Mouse (Mus musculus): ENCODE measurements around the gene Gm26566. TPM values are rescaled to one million over a fixed set of nuclear protein-coding genes. Genes with fewer than 3 reads are reported as not detected.
"Not testable (repeated sequence)": the region's sequence is repeated elsewhere in the genome, so short reads cannot be mapped to it uniquely, and the experiment has no call there.

The Gm26566 gene
- polyA plus RNA-seq, 1 experiment from 2014 or later: 2.0 TPM

- H3K9me3 ChIP-seq (replicated peaks; ENCODE audit: control insufficient read depth, low read length); H3K27ac ChIP-seq (ENCODE audit: low read depth, low read length); ATAC-seq; H3K4me2 ChIP-seq (ENCODE audit: low read length); DNase-seq (ENCODE audit: low spot score); H3K36me3 ChIP-seq (ENCODE audit: control insufficient read depth, insufficient read depth, low read length); H3K27me3 ChIP-seq (replicated peaks; ENCODE audit: control insufficient read depth, insufficient read depth, low read length); H3K9ac ChIP-seq (ENCODE audit: low read length); H3K4me3 ChIP-seq (ENCODE audit: low read depth, low read length); H3K4me1 ChIP-seq (ENCODE audit: control insufficient read depth, insufficient read depth, low read length): not testable (repeated sequence)
- 62% methylated on average over 9 of the region's 9 CpGs for WGBS
These were observed 40.7 kb downstream of the Gm26566 start for GRCm38 (mm10) chr4:88762341-88762740.

DNA sequence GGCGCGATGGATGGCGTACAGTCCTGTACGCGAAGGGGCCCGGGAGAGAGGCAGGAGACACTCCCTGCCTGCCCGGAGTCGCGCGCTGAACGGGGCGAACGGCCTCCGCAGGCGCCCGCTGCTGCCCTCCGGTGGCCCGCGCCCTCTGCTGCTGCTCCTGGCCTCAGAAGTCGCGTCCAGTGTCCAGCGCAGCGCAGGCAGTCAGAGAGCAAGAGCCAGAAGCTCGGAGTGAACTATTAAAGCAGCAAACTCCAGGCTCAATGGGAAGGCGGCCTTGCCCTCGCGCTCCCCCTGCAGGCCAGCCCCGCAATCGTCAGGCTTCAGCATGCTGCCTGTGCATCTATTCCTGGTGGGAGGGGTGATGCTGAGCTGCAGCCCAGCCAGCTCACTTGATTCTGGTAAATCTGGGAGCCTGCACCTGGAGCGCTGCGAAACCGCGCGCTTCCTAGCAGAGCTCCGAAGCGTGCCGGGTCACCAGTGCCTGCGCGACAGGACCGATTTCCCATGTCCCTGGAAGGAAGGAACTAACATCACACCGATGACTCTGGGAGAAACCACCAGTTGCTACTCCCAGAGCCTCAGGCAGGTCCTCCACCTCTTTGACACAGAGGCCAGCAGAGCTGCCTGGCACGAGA, 41.9 kb downstream of the Gm26566 start:
- H3K4me3 ChIP-seq (ENCODE audit: low read depth, low read length): peak overlapping the region; percentile 24
- not testable (repeated sequence) for ATAC-seq

More for the DNA sequence above, 41.9 kb downstream of the Gm26566 start:
- not testable (repeated sequence) for H3K4me1 ChIP-seq (ENCODE audit: control insufficient read depth, insufficient read depth, low read length); H3K27me3 ChIP-seq (replicated peaks; ENCODE audit: control insufficient read depth, insufficient read depth, low read length); H3K27ac ChIP-seq (ENCODE audit: low read depth, low read length); H3K9me3 ChIP-seq (replicated peaks; ENCODE audit: control insufficient read depth, low read length); H3K36me3 ChIP-seq (ENCODE audit: control insufficient read depth, insufficient read depth, low read length); H3K9ac ChIP-seq (ENCODE audit: low read length)
- peak; percentile 61 for DNase-seq (ENCODE audit: low spot score)
- peak overlapping the region; percentile 51 for H3K4me2 ChIP-seq (ENCODE audit: low read length)
- 3% methylated on average over 24 of the region's 42 CpGs for WGBS

Other genes with a start within 250 kb of the Gm26566 start
- gene Ifnb1, start 199.0 kb upstream of the Gm26566 start, polyA plus RNA-seq (2014; fragmentation: Nextera tagmentation; extraction: Ambion mirVana): not detected in 2 replicates
- not detected in 2 replicates for gene Ifna15, start 163.6 kb upstream of the Gm26566 start, polyA plus RNA-seq (2014; fragmentation: Nextera tagmentation; extraction: Ambion mirVana)
- not detected in 2 replicates for gene Ifna14, start 150.0 kb upstream of the Gm26566 start, polyA plus RNA-seq (2014; fragmentation: Nextera tagmentation; extraction: Ambion mirVana)
- not detected in 2 replicates for gene Ifna9, start 129.4 kb upstream of the Gm26566 start, polyA plus RNA-seq (2014; fragmentation: Nextera tagmentation; extraction: Ambion mirVana)
- not detected in 2 replicates for gene Ifna12, start 118.4 kb upstream of the Gm26566 start, polyA plus RNA-seq (2014; fragmentation: Nextera tagmentation; extraction: Ambion mirVana)
- gene C87499, start 87.4 kb upstream of the Gm26566 start, polyA plus RNA-seq (2014; fragmentation: Nextera tagmentation; extraction: Ambion mirVana): not detected in 2 replicates
- not detected in 2 replicates for gene Ifna13, start 77.3 kb upstream of the Gm26566 start, polyA plus RNA-seq (2014; fragmentation: Nextera tagmentation; extraction: Ambion mirVana)
- gene Ifna16, start 44.9 kb upstream of the Gm26566 start, polyA plus RNA-seq (2014; fragmentation: Nextera tagmentation; extraction: Ambion mirVana): not detected in 2 replicates
- not detected in 2 replicates for gene Ifna2, start 37.9 kb upstream of the Gm26566 start, polyA plus RNA-seq (2014; fragmentation: Nextera tagmentation; extraction: Ambion mirVana)
- not detected in 2 replicates for gene Ifnab, start 30.4 kb upstream of the Gm26566 start, polyA plus RNA-seq (2014; fragmentation: Nextera tagmentation; extraction: Ambion mirVana)
- 145 and 154 TPM in 2 replicates for gene Klhl9, start 660 bp downstream of the Gm26566 start, polyA plus RNA-seq (2014; fragmentation: Nextera tagmentation; extraction: Ambion mirVana)
- gene Gm13271, start 33.1 kb downstream of the Gm26566 start, polyA plus RNA-seq (2014; fragmentation: Nextera tagmentation; extraction: Ambion mirVana): not detected in 2 replicates
- not detected in 2 replicates for gene Gm13283, start 38.3 kb downstream of the Gm26566 start, polyA plus RNA-seq (2014; fragmentation: Nextera tagmentation; extraction: Ambion mirVana)
- gene Gm13290, start 52.0 kb downstream of the Gm26566 start, polyA plus RNA-seq (2014; fragmentation: Nextera tagmentation; extraction: Ambion mirVana): not detected in 2 replicates
- not detected in 2 replicates for gene Gm13289, start 55.1 kb downstream of the Gm26566 start, polyA plus RNA-seq (2014; fragmentation: Nextera tagmentation; extraction: Ambion mirVana)
- not detected in 2 replicates for gene Gm13272, start 58.0 kb downstream of the Gm26566 start, polyA plus RNA-seq (2014; fragmentation: Nextera tagmentation; extraction: Ambion mirVana)
- gene Ifnz, start 60.3 kb downstream of the Gm26566 start, polyA plus RNA-seq (2014; fragmentation: Nextera tagmentation; extraction: Ambion mirVana): not detected in 2 replicates
- gene Gm13276, start 63.9 kb downstream of the Gm26566 start, polyA plus RNA-seq (2014; fragmentation: Nextera tagmentation; extraction: Ambion mirVana): not detected in 2 replicates
- not detected in 2 replicates for gene Gm13277, start 66.8 kb downstream of the Gm26566 start, polyA plus RNA-seq (2014; fragmentation: Nextera tagmentation; extraction: Ambion mirVana)
- gene Gm13278, start 69.7 kb downstream of the Gm26566 start, polyA plus RNA-seq (2014; fragmentation: Nextera tagmentation; extraction: Ambion mirVana): not detected in 2 replicates
- gene Gm13275, start 72.7 kb downstream of the Gm26566 start, polyA plus RNA-seq (2014; fragmentation: Nextera tagmentation; extraction: Ambion mirVana): not detected in 2 replicates
- gene Gm13279, start 75.6 kb downstream of the Gm26566 start, polyA plus RNA-seq (2014; fragmentation: Nextera tagmentation; extraction: Ambion mirVana): not detected in 2 replicates
- gene Gm13285, start 77.9 kb downstream of the Gm26566 start, polyA plus RNA-seq (2014; fragmentation: Nextera tagmentation; extraction: Ambion mirVana): 0.13 and 0.17 TPM in 2 replicates
- not detected in 2 replicates for gene Gm13287, start 81.4 kb downstream of the Gm26566 start, polyA plus RNA-seq (2014; fragmentation: Nextera tagmentation; extraction: Ambion mirVana)
- gene Gm13288, start 83.7 kb downstream of the Gm26566 start, polyA plus RNA-seq (2014; fragmentation: Nextera tagmentation; extraction: Ambion mirVana): not detected in 2 replicates
- not detected in 2 replicates for gene Ifna7, start 94.4 kb downstream of the Gm26566 start, polyA plus RNA-seq (2014; fragmentation: Nextera tagmentation; extraction: Ambion mirVana)
- not detected in 2 replicates for gene Ifna11, start 98.2 kb downstream of the Gm26566 start, polyA plus RNA-seq (2014; fragmentation: Nextera tagmentation; extraction: Ambion mirVana)
- gene Ifna6, start 105.6 kb downstream of the Gm26566 start, polyA plus RNA-seq (2014; fragmentation: Nextera tagmentation; extraction: Ambion mirVana): not detected in 2 replicates
- gene Ifna5, start 113.7 kb downstream of the Gm26566 start, polyA plus RNA-seq (2014; fragmentation: Nextera tagmentation; extraction: Ambion mirVana): not detected in 2 replicates
- not detected in 2 replicates for gene Ifna4, start 120.1 kb downstream of the Gm26566 start, polyA plus RNA-seq (2014; fragmentation: Nextera tagmentation; extraction: Ambion mirVana)
- not detected in 2 replicates for gene Ifna1, start 128.3 kb downstream of the Gm26566 start, polyA plus RNA-seq (2014; fragmentation: Nextera tagmentation; extraction: Ambion mirVana)
- not detected in 2 replicates for gene Ifne, start 158.4 kb downstream of the Gm26566 start, polyA plus RNA-seq (2014; fragmentation: Nextera tagmentation; extraction: Ambion mirVana)